Mouse (Mus musculus) kidney, adult 11 months (tissue): ENCODE data around the gene Tmbim1.

Experiments
- DNase-seq: peaks from one replicate; pipeline ENCODE4 v3.0.0; 2022

The Tmbim1 gene

DNA sequence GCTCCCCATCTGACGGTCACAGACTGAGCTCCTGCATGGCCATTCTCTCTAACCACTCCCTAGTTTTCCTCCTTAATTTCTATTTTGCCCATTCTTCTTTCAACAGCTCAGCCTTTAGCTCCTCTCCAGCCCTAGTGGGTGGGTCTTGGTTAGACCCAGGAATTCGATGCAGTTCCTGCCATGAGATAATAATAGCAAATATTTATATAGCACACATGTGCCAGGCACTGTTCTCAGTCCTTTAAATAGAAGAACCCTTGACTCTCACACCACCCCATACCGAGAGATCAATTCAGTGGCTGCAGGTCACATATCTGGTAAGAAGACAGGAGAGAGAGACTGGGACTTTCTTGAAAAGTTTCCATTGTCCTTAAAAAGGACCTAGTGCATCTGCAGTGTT is 16.0 kb upstream of the Tmbim1 start:
- no peak for DNase-seq

DNA sequence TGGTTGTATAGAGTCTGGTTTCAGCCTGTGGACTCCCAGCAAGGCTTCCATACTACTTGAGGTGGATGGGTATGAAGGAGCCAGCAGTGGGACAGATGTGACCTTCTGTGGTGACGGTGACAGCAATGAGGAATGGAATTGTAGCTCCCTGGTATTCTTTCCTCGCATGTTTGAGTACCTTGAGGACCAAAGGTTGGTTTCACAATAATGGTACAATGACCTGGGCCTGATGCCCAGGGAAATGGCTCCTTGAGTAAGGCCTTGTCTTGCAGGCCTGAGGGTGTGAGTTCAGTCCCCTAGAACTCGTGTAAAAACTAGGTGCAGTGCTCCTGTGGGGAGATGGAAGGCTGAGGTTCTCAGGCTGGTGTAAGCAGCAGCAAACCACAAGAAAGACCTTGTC is 13.3 kb upstream of the Tmbim1 start:
- DNase-seq: no peak

DNA sequence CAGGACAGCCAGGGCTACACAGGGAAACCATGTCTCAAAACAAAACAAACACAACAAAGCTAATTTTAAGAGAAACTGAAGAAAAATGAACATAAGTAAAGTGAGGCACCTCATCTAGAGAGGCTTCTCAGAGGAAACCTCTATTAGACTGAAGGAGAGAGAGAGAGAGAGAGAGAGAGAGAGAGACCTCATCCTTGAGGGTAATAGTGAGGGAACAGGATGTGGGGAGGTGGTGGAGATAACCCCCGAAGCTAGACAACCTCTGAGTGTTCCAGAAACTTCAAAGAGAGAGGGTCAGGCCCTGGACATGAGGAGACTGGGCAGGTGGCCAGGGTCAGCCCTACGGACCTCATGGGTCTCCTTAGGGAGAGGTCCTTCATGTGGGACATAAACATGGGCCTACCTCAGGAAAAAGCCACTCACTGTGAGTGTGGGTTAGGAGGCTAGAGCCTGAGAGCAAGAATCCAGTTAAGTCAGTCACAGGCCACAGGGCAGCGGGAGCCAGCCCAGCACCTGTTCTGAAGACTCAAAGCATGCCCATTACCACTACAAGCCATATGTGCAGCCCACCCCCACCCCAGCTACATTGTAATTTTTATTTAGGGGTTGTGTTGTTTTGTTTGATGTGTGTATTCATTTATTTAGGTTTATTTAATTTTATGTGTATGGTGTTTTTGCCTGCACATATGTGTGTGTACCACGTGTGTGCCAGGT is 10.8 kb upstream of the Tmbim1 start:
- DNase-seq: no peak

DNA sequence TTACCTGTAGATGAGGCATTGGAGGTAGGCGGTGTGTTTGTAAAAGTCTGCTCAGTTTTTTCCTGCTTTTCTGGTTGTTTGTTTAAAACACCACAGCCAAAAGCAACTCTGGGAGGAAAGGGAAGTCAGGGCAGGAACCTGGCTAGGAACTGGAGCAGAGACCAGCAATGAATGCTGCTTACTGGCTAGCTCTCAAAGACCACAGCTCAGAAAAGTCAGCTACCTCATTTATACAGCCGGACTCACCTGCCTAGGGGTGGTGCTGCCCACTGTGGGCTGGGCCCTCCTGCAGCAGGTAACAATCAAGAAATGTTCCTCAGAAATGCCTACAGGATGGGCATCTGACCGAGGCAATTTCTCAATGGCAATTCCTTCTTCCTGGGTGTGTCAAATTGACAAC is 9.4 kb upstream of the Tmbim1 start:
- DNase-seq: no peak

DNA sequence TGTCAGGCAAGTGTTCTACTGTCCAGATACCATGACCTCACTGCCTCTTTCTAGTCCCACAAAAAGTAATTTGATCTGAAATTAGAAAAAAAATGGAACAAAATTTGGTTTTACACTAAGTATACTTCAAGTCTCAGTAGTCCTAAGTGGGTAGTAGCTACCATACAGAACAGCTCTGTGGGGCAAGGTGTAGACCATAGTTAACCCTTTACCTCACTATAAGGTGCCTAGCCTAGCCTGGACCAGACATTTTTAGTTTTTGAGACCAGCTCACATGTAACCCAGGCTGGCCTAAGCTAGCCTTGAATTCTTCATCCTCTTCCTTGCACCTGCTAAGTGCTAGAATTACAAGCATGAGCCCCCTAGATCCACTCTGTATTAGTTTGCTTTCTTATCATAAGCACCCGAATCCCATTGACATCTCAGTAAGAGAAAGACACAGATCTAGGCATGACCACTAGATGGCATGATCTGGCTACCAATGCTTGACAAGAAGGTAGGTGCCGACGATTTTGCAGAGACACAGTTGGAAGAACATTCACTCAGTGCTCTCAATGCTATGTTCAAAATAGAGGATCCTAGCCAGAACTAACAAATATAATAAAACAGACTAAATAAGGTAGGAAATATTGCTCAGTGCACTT is 7.7 kb upstream of the Tmbim1 start:
- DNase-seq: peak; percentile 60

DNA sequence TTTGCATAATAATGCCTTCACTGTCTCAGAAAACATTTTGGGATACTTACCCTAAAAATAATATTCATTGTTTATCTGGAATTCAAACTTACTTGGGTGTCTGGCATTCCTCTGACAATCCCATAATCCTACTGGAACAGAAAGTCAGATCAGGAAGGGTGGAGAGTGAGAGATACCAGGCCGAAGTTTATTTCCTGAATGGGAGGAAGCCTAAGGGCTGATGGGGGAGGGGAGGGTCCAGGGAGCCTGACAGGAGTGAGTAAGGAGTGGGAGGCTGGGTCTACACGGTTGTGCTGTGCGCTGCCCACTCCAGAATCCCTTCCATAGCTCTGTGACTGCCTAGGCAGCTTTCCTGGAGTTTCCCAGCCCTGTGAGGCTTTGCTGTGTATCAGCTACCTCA is 4.3 kb upstream of the Tmbim1 start:
- DNase-seq: no peak

DNA sequence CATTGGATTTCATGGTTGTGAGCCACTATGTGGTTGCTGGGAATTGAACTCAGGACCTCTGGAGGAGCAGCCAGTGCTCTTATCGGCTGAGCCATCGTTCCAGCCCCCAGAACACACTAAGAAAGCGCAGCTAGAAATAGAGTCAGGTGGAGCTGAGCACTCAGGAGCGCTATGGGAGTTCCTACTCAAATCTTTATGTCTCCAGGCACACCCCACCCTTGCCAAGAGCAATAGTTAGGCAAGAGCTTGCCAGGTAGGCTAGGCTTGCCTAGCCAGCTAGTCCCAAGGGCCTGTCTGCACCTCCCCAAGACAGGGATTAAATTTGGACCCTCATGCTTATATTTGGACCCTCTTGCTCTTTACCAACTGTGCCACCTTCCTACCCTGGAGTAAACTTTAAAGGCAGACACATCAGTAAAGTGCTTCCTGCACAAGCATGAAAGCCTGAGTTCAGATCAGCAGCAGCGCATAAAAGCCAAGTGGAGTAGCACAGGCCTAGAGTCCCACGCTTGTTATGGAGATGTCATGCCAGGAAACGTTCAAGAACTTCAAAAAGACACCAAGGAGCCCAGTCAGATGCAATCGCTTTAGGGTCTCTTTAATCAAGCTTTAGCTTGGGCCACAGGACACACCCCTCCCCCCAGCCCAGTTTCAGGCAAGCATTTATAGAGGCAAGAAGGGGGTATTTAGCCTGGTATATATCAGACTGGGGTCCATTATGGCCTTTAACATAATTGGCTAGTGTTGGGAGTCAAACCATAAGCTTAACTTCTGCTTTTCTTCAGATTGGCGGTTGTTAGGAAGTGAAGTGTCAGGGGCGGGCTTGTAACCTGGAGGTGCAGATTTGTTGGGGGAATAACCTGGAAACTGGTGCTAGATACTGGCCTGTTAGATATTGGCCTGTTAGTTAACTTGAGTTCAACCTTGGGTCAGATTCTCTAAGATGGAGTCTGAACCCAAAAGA is 2.9 kb upstream of the Tmbim1 start:
- DNase-seq: no peak

DNA sequence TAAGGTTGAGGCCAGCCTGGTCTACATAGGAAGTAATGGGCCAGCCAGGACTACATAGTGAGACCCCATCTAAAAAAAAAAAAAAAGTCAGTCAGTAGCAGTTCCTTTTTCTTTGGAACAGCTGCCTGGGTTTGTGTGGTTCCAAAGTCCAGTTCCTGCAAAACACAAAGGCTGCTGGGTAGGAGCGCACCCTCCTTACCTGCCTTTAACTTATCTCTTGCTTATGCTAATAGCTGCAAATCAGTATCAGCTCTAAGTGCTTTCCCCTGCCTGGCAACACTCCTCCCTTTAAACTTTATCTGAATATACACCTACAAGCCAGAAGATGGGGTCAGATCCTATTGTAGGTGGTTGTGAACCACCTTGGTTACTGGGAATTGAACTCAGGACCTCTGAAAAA is 1.7 kb upstream of the Tmbim1 start:
- DNase-seq: no peak

DNA sequence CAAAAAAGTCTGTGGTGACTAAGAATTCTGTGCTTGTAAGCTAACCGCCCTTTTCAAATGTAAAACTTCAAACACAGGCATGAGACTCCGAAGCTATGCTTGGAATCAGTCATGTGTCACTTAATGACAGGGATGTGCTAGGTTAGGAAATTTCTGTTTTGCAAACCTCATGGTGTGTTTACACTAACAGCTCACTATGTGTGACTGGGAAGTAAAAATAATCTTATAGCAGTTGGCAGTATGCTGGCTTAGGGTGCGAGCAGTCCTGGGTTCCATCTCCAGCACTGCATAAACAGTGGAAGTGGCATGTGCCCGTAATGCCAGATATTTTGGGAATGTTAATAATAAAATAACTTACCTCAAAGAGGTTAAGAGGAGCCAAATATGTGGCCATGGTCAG is 476 bp downstream of the Tmbim1 start:
- no peak for DNase-seq

DNA sequence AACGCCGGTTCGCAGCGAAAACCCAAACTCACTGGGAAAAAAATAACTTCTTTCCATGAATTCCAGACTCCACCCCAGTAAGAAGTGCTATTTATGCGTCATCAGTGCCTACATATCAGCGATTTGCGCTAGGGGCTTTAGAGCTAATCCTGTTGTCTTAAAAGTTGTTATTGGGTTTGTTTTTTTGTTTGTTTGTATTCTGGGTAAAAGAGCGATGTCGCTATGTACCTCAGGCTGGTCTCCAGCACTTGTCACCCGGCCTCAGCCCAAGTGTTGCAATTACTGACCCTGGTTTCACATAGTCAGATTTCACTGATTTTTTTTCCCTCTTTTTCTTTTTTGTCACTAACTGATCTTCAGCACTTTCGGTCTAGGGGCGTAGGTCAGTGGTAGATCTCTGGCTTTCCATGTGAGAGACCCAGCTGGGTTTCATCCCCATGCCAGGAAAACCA is 1.1 kb downstream of the Tmbim1 start:
- no peak for DNase-seq

DNA sequence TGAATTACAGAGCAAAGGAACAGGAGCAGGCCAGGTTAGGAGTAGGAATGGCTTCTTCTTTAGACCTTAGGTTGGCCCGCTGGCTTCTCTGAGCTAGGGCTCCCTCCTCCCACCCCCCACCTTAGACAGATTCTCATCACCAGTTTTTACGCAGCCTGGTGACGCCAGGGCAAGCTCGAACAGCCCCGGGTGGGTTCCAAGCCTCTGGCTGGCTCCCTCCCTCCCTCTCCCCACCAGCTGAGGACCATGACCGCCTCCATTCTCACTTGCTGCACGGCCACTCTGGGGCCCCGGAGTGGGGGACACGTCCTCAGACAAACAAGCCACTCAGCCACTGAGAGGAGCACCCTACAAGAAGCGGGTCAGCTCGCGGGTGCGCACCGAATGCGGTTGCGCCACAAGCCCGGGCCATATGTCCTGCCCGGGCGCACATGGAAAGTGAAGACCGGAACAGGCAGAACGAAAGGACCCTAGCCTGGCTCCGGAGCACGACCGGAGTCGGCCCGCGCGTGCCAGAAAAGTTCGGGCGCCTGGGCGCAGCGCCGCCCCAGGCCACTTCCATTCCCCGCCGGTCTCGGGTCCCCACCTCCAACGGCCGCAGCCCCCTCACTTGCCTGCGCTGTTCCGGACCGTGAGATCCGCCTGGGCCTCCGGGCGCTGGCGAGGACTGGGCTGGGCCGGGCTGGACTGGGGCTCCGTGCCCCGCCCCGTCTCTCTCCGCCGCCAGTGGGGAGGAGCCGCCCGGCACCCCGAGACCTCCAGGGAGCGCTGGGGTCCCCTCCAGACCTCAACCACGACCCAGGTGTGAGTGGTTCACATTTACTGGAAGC is 1.7 kb downstream of the Tmbim1 start:
- peak; percentile 73 for DNase-seq

DNA sequence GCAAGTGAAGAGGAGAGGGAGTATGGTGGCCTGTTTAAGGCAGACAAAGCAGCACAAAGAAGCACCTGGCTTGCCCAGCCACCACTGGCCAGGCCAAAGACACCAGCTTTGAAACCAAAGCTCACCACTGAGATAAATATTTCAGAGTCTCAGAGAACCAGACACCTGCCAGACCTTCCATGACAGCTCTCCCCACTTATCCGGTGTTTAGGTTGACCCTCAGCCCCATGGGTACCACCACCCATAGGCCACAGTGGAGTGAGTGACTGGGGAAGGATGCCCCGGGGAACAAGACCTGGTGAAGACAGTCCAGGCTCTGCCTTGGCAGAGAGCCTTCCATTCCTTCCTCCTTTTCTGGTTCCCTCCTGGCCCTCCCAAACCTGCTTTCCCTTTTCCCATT is 2.6 kb downstream of the Tmbim1 start:
- DNase-seq: no peak

DNA sequence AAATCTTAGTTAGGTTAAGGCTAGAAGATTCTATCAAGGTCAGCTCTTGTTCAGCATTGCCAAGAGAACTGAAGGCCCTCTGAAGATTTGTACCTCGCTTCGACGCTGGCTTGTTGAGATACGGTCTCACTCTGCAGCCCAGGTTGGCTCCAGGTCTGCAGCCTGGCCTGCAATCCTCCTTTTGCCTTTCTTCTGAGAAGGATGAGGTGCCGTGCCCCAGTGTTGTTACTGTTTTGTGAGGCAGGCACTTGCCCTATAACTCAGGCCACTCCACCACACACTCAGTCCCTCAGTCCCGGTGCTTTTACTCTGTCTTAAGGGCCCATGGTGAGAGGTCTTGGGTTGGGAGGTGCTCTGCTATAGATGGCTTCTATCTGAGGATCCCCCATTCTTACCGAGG is 3.2 kb downstream of the Tmbim1 start:
- no peak for DNase-seq

DNA sequence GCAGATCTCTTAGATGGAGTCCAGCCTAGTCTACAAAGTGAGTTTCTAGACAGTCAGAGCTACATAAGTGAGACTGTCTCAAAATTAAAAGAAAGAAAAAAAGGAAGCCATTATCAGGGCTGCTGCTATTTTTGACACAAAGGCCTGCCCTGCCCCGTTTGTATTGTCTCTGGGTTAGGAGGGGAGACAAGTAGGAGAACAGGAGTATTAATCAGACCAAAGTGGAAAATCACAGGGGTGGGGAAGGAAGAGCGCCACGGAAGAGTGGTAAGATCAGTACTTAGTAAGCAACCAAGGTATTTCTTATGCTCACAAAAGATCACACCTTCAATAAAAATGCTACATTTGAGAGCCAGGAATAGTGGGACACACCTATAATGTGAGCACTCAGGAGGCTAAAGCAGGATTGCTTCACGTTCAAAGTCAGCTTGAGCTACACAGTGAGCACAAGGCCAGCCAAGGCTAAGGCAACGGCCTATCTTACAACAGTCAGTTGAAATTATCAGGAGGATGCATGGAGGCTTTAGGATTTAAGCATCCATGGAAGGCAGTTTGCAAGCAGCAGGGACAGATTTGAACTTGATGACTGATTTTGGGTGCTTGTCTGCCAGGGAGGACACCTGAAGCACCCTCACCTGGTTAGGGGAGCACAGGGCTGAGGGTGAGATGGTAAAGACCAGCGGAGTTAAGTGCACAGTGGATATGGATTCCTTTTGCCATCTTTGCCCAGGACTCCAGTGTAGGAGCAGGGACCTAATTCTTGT is 4.9 kb downstream of the Tmbim1 start:
- DNase-seq: no peak

DNA sequence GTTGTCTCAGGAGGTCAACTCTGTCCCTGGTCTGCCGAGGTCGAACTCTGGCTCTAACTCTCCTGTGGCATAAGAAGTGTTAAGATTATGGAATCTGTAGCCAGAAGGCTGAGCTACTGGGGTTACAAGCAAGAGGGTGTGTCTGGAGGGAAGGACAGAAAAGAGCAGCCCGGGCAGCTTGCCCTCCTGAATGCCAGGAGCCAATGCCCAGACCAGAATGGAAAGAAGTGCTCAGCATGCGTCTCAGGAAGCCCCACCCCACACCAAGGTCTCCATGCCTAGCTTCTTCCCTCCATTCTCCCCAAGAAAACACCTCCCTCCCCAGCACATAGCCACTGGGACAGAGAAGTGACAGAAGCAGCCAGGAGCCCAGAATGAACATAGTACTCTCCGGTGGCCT is 6.4 kb downstream of the Tmbim1 start:
- no peak for DNase-seq

DNA sequence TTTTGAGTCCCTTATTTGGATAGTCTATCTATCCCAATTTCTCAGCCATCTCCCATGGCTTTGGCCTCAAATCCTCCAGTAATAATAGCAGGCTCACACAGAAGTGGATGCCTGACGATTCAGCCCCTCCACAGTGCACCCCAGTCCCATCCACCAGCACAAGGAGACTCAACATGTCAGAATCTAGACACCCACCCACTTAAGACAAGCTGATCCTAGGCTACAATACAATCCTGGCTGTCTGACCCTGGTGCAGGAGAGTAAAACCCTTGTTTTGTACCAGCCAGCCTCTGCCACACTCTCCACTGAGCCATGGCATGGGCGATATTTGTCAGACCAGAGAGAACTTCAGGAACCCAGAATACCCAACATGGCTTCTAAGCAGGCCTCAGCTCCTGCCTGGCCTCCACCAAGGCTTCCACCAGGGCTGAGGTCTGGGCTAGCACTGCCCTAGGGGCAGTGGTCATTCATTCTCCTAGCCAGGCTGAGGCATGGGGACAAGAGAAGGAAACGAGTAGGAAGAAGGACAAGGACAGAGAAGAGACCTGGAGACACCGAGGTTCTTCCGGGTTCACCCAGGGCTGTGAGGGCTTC is 7.2 kb downstream of the Tmbim1 start:
- DNase-seq: no peak

DNA sequence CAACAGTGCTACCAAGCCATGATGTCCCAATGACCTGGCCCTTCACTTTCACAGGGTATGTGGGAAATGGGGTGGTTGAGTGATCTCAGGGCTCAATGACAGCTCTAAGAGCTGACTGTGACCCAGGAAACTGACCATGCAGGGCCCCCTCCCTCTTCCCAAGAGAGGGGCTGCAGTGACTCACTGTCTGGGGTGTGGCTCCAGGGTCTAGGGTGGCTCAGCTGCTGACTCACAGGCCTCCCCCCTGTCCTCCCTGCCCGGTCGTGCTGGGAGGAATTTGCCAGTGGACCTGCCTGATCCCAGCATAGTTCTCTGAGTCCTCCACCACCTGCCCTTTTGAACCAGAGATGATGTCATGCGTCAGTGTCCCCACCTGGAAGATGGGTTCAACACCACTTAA is 8.2 kb downstream of the Tmbim1 start:
- DNase-seq: no peak

DNA sequence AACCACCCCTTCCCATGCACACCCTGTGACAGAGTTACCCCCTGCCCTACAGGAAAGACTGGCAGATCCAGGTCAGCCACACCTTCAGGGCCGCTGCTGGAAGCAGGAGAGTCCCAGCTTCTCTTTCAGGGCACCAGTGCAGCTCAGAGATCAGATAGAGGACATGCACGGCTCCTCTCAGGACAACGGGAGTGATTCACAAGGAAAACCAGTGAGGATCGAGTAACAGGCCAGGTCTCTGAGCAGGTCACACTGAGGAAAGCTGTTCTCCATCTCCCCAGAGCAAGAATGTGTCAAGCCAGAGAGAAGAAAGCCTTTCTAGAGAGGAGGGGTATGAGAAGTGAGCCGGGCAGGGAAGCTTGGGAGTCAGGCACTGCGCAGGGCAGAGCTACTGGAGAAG is 8.9 kb downstream of the Tmbim1 start:
- no peak for DNase-seq

DNA sequence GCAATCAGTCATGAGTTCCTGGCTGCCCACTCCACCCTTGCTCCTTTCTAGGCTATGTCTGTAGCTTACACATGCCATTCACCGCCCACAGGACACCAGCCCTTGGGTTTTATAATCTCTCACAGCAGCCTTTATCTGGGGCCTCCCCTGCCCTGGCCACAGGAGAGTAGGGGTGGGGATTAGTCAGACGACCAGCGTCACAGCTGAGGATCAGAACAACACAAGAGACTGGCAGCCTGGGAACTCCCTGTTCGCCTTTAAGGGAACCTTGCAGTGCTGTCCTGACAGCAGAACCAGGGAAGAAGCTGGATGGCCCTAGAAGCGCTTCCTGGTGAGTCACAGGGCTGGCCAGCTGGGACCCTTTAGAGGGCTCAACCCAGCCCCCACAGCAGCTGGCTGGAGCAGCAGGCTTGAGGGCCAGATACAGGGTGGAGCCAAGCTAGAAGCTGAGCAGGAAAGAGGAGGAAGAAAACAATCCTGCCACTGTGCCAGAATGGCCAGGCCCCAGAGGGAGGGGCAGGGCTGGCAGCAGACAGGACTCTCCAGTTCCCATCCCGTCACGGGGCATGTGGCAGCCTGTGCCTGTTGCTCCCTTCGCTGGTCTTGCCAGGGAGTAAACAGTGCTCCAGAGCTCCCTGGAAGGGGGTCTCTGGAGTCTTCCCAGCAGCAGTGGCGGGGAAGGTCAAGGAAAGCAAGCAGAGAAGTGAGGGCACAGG is 9.8 kb downstream of the Tmbim1 start:
- peak; percentile 91 for DNase-seq

DNA sequence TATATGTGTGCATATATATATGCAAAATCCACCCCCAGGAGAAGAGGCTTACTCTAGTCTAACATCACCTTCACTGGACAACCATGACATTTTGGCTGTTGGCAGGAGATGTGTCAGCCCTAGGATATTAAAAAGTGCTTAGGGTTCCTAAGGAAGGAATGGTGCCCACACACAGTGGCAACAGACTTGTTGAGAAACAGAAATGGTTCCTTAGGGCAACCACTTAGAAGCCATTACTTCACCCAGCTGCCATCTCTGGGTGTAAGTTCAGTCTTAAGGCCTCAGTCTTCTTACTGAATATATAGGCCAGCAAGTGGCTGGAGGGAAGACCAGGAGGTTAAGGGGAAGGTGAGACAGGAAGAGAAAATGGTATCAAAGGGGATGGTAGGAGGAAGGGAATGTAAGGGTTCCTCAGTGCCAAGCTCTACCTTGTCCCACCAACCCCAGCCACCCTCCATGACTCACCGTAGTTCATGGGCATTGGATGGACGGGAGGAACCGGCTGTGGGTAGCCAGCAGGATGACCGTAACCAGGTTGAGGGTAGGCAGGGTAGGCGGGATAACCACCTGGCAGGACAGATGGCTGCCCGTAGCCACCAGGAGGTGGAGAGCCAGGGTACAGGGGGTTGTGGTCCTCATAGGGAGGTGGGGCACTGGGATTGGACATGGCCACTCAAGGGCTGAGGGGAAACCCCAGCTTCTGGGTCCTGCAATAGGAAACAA is 10.5 kb downstream of the Tmbim1 start:
- DNase-seq: no peak
